Mouse (Mus musculus): ENCODE data around the gene Ncbp3.

DNA sequence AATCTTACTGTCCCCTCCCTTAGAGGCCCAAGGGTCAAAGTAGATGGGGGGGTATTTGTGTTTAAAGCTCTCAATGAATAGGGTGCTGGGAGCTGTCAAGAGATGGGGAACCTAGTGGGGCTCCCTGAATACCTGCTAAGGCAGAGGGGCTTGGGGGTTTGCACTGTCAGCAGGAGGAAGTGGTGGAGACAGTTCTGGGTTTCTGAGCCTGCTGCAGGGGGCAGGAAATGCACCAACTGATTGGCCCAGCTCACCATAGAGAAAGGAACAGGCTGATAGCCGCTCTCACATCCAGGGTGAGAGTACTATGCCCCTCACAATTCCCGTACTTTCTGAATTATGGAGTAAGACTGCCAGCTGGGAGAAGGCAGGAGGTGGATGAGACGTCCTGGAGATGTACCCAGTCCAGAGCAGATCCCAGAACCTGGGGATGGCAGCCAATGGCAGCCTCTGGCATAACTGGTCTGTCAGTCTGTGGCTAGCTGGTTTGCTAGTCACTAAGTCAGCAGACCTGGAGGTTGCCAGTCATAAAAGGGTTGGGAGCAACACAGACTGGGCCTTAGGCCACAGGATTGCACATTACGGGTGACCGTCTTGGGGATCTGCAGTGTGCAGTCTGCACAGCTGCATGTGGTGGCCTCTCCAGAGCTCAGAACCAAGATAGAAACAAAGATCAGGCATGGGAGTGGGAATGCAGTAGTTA, 60.8 kb downstream of the Ncbp3 start:
- no peak for TF ChIP-seq GATA1 (IDR thresholded peaks at IDR 0.05; ENCODE audit: borderline replicate concordance, low read length)
- no peak for TF ChIP-seq FLI1 (IDR thresholded peaks at IDR 0.05; ENCODE audit: low read length)
